Mouse (Mus musculus): ENCODE data around the gene Sec16a. TPM values are rescaled to one million over a fixed set of nuclear protein-coding genes. Genes with fewer than 3 reads are reported as not detected.

Gene Sec16a
- polyA plus RNA-seq, 1 experiment: 115 TPM

- DNase-seq (ENCODE audit: low read depth): no peak
These were observed 29.9 kb upstream of the Sec16a start for GRCm38 (mm10) chr2:26474789-26475504.

- DNase-seq (ENCODE audit: low read depth): no peak
These were observed 27.5 kb upstream of the Sec16a start for GRCm38 (mm10) chr2:26472312-26473090.

- no peak for DNase-seq (ENCODE audit: low read depth)
These were observed 26.8 kb upstream of the Sec16a start for GRCm38 (mm10) chr2:26471652-26472285.

GRCm38 (mm10) chr2:26470967-26471366 lies 26.0 kb upstream of the Sec16a start:
- no peak for DNase-seq (ENCODE audit: low read depth)

GRCm38 (mm10) chr2:26468376-26468775 lies 23.4 kb upstream of the Sec16a start:
- DNase-seq (ENCODE audit: low read depth): no peak

GRCm38 (mm10) chr2:26463412-26463811 lies 18.4 kb upstream of the Sec16a start:
- DNase-seq (ENCODE audit: low read depth): no peak

GRCm38 (mm10) chr2:26462980-26463379 lies 18.0 kb upstream of the Sec16a start:
- DNase-seq (ENCODE audit: low read depth): no peak

- DNase-seq (ENCODE audit: low read depth): no peak
These were observed 16.7 kb upstream of the Sec16a start for GRCm38 (mm10) chr2:26461667-26462066.

GRCm38 (mm10) chr2:26460837-26461236 lies 15.8 kb upstream of the Sec16a start:
- no peak for DNase-seq (ENCODE audit: low read depth)

- no peak for DNase-seq (ENCODE audit: low read depth)
These were observed 15.2 kb upstream of the Sec16a start for GRCm38 (mm10) chr2:26460097-26460646.

- DNase-seq (ENCODE audit: low read depth): no peak
These were observed 14.5 kb upstream of the Sec16a start for GRCm38 (mm10) chr2:26459478-26459877.

- no peak for DNase-seq (ENCODE audit: low read depth)
These were observed 13.5 kb upstream of the Sec16a start for GRCm38 (mm10) chr2:26458402-26459124.

GRCm38 (mm10) chr2:26449121-26450060 lies 4.4 kb upstream of the Sec16a start:
- no peak for DNase-seq (ENCODE audit: low read depth)

- no peak for DNase-seq (ENCODE audit: low read depth)
These were observed 2.4 kb upstream of the Sec16a start for GRCm38 (mm10) chr2:26447451-26447850.

GRCm38 (mm10) chr2:26446671-26447070 lies 1.7 kb upstream of the Sec16a start:
- no peak for DNase-seq (ENCODE audit: low read depth)

- peak; percentile 61 for DNase-seq (ENCODE audit: low read depth)
These were observed 840 bp upstream of the Sec16a start for GRCm38 (mm10) chr2:26445666-26446445.

- no peak for DNase-seq (ENCODE audit: low read depth)
These were observed 648 bp downstream of the Sec16a start for GRCm38 (mm10) chr2:26444368-26444767.

- DNase-seq (ENCODE audit: low read depth): no peak
These were observed 1.1 kb downstream of the Sec16a start for GRCm38 (mm10) chr2:26443876-26444275.

- DNase-seq (ENCODE audit: low read depth): no peak
These were observed 2.2 kb downstream of the Sec16a start for GRCm38 (mm10) chr2:26442843-26443242.

GRCm38 (mm10) chr2:26441688-26442087 lies 3.3 kb downstream of the Sec16a start:
- DNase-seq (ENCODE audit: low read depth): no peak
